Mouse (Mus musculus): ENCODE measurements around the gene Adam8. TPM values are rescaled to one million over a fixed set of nuclear protein-coding genes. Genes with fewer than 3 reads are reported as not detected.
A peak's percentile ranks its signal among the peaks of the same experiment; 100 is the strongest.

The Adam8 gene
- total RNA-seq, 2 experiments from 2014 or later: 0.20 to 0.73 TPM

- DNase-seq (ENCODE audit: low spot score): no peak
- intact Hi-C loops (cut with DNase I): no loop called here
Observed at GRCm38 (mm10) chr7:139982058-139982457, 10.3 kb downstream of the Adam8 start.

- no peak for DNase-seq (ENCODE audit: low spot score)
- intact Hi-C loops (cut with DNase I): no loop called here
Observed at GRCm38 (mm10) chr7:139980778-139981177, 11.6 kb downstream of the Adam8 start.

- intact Hi-C loops (cut with DNase I): no loop called here
- no peak for DNase-seq (ENCODE audit: low spot score)
Observed at GRCm38 (mm10) chr7:139979011-139979719, 13.2 kb downstream of the Adam8 start.

- intact Hi-C loops (cut with DNase I): no loop called here
- DNase-seq (ENCODE audit: low spot score): peak; percentile 50
Observed at GRCm38 (mm10) chr7:139978278-139978892, 14.0 kb downstream of the Adam8 start, which contains the start of gene 6430531B16Rik. TSS of gene 6430531B16Rik (minus strand) at chr7:139978755.

GRCm38 (mm10) chr7:139975471-139975870, 16.9 kb downstream of the Adam8 start:
- intact Hi-C loops (cut with DNase I): no loop called here
- DNase-seq (ENCODE audit: low spot score): no peak

- intact Hi-C loops (cut with DNase I): no loop called here
- no peak for DNase-seq (ENCODE audit: low spot score)
Observed at GRCm38 (mm10) chr7:139974307-139974706, 18.1 kb downstream of the Adam8 start.

GRCm38 (mm10) chr7:139972923-139973331, 19.4 kb downstream of the Adam8 start:
- no peak for DNase-seq (ENCODE audit: low spot score)
- intact Hi-C loops (cut with DNase I): no loop called here

GRCm38 (mm10) chr7:139971436-139971835, 20.9 kb downstream of the Adam8 start:
- intact Hi-C loops (cut with DNase I): no loop called here
- DNase-seq (ENCODE audit: low spot score): no peak

GRCm38 (mm10) chr7:139970979-139971378, 21.4 kb downstream of the Adam8 start:
- intact Hi-C loops (cut with DNase I): no loop called here
- no peak for DNase-seq (ENCODE audit: low spot score)

- intact Hi-C loops (cut with DNase I): no loop called here
- no peak for DNase-seq (ENCODE audit: low spot score)
Observed at GRCm38 (mm10) chr7:139970216-139970919, 22.0 kb downstream of the Adam8 start.

- DNase-seq (ENCODE audit: low spot score): no peak
- intact Hi-C loops (cut with DNase I): loop anchor here (2.0 kb wide), 3 partner anchors 25 to 171 kb away; no protein-coding TSS in a partner anchor
Observed at GRCm38 (mm10) chr7:139969348-139970130, 22.8 kb downstream of the Adam8 start.

GRCm38 (mm10) chr7:139968428-139968827, 23.9 kb downstream of the Adam8 start:
- intact Hi-C loops (cut with DNase I): loop anchor here (2.0 kb wide), 3 partner anchors 26 to 172 kb away; no protein-coding TSS in a partner anchor
- DNase-seq (ENCODE audit: low spot score): no peak

GRCm38 (mm10) chr7:139967175-139967574, 25.2 kb downstream of the Adam8 start:
- DNase-seq (ENCODE audit: low spot score): no peak
- intact Hi-C loops (cut with DNase I): no loop called here

GRCm38 (mm10) chr7:139963814-139964213, 28.5 kb downstream of the Adam8 start:
- no peak for DNase-seq (ENCODE audit: low spot score)
- intact Hi-C loops (cut with DNase I): no loop called here

GRCm38 (mm10) chr7:139961141-139961540, 31.2 kb downstream of the Adam8 start:
- DNase-seq (ENCODE audit: low spot score): no peak
- intact Hi-C loops (cut with DNase I): no loop called here

- DNase-seq (ENCODE audit: low spot score): no peak
- intact Hi-C loops (cut with DNase I): no loop called here
Observed at GRCm38 (mm10) chr7:139957958-139958357, 34.4 kb downstream of the Adam8 start.

- intact Hi-C loops (cut with DNase I): no loop called here
- no peak for DNase-seq (ENCODE audit: low spot score)
Observed at GRCm38 (mm10) chr7:139957437-139957836, 34.9 kb downstream of the Adam8 start.

- intact Hi-C loops (cut with DNase I): no loop called here
- DNase-seq (ENCODE audit: low spot score): no peak
Observed at GRCm38 (mm10) chr7:139956658-139957057, 35.7 kb downstream of the Adam8 start.

GRCm38 (mm10) chr7:139955505-139955904, 36.9 kb downstream of the Adam8 start:
- intact Hi-C loops (cut with DNase I): no loop called here

GRCm38 (mm10) chr7:139951991-139952633, 40.2 kb downstream of the Adam8 start:
- no peak for DNase-seq (ENCODE audit: low spot score)
- intact Hi-C loops (cut with DNase I): no loop called here

More at GRCm38 (mm10) chr7:139955505-139955904, 36.9 kb downstream of the Adam8 start:
- DNase-seq (ENCODE audit: low spot score): no peak
